Mouse (Mus musculus) heart, embryonic 10.5 days (tissue): ENCODE results near the gene Ccdc126. TPM values are rescaled to one million over a fixed set of nuclear protein-coding genes. Genes with fewer than 3 reads are reported as not detected.
A peak's percentile ranks its signal among the peaks of the same experiment; 100 is the strongest.
"Not testable (repeated sequence)": the region's sequence is repeated elsewhere in the genome, so short reads cannot be mapped to it uniquely, and the experiment has no call there.

Experiments
- DNase-seq: peaks from one replicate; pipeline ENCODE4 v3.0.0-alpha.2; 2017; ENCODE audit warnings: low spot score
- H3K27ac ChIP-seq: fragments of 300-500 bp; sonication (generic); 2 replicates; pipeline ENCODE4 v1.5.1; 2016; ENCODE audit warnings: mild to moderate bottlenecking
- H3K27me3 ChIP-seq: fragments of 300-500 bp; sonication (generic); 2 replicates; pipeline ENCODE4 v1.6.1; 2016; ENCODE audit warnings: mild to moderate bottlenecking; ENCODE audit not compliant: poor library complexity, insufficient read depth, severe bottlenecking
- H3K36me3 ChIP-seq: fragments of 300-500 bp; sonication (generic); 2 replicates; pipeline ENCODE4 v1.6.1; 2016; ENCODE audit warnings: mild to moderate bottlenecking, moderate library complexity
- H3K4me1 ChIP-seq: fragments of 300-500 bp; sonication (generic); 2 replicates; pipeline ENCODE4 v1.6.1; 2016; ENCODE audit warnings: mild to moderate bottlenecking
- H3K4me3 ChIP-seq: fragments of 300-500 bp; sonication (generic); 2 replicates; pipeline ENCODE4 v1.5.1; 2016; ENCODE audit warnings: mild to moderate bottlenecking, moderate library complexity
- H3K9me3 ChIP-seq: fragments of 300-500 bp; sonication (generic); 2 replicates; pipeline ENCODE4 v1.6.1; 2016; ENCODE audit warnings: mild to moderate bottlenecking, moderate library complexity
- WGBS: fragments of 180-500 bp; shearing (Covaris S2); methylation state at CpG from one replicate; pipeline ENCODE4 v1.1.7; 2016; 5-methylcytosine and 5-hydroxymethylcytosine counted together
- polyA plus RNA-seq: library from polyadenylated mRNA; unstranded; fragments of >200 nt; fragmentation: Nextera tagmentation; extraction: Ambion mirVana; gene quantifications from 2 replicates; pipeline ENCODE4 v1.2.1, GENCODE M21; 2016

The Ccdc126 gene
- polyA plus RNA-seq, result 6.7 and 7.4 TPM in 2 replicates

DNA sequence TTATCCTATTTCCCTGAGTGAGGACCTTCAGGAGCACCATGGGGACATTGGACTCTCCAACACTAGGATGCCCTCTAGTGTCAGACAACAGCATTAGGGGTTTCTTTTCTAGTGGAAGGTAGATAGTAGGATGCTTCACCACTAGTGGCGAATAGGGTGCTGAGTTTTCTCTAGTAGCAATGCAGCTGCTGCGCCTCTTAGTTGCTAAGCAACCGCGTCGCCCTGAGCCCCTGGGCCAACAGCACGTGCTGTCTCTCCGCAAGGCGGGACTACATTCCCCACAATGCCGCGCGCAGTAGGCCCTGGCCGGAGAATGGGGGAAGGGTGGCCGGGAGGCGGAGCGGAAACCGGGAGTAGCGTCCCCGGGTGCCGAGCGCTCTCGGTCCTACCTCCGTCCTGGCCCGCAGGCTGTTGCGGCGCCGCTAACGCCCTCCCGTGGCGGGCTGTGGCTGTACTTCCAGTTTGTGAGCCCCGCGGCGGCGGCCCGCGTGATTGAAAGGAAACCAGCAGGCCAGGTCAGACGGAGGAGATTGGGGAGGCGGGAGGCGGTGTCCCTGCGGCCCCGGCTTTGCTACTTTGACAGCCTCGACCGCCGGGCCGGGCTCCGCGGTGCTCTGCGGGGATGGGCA lies at the start of gene Ccdc126:
Gene Ccdc126 (plus strand): TSS at position 309 of the 629 bp plus-strand sequence.
- WGBS, result 0% methylated on average over 47 of the region's 47 CpGs

DNA sequence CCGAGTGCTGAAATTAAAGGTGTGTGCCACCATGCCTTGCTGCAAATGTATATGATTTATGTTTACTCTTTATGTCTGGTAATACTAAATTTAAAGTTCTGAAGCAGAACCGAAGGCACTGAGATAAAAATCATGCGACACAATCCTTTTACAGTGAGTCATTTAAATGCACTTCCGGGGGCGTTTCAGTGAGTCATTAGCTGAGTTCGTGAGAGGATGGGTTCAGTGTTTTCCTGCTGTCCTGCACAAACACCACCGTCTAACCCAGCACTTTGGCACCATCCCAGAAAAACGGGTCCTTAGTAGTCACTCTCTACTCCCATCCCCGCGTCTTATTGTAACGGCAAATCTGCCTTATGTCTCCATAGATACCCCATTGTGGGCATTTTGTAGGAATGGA lies 49.2 kb upstream of the Ccdc126 start:
- no peak for DNase-seq
- H3K27me3 ChIP-seq, result no peaks in the 10 kb centered on the region

More for the DNA sequence above, at the start of gene Ccdc126:
- Histone ChIP-seq H3K36me3 (no peaks in the 10 kb centered on the region), H3K27me3 (no peaks in the 10 kb centered on the region), H3K4me3 (peak within 1 kb of the TSS; percentile 69), H3K4me1 (peaks cover 9% of the 10 kb centered on the region), H3K9me3 (no peaks in the 10 kb centered on the region), H3K27ac (peak within 1 kb of the TSS; percentile 91)
- DNase-seq, result peak; percentile 99

DNA sequence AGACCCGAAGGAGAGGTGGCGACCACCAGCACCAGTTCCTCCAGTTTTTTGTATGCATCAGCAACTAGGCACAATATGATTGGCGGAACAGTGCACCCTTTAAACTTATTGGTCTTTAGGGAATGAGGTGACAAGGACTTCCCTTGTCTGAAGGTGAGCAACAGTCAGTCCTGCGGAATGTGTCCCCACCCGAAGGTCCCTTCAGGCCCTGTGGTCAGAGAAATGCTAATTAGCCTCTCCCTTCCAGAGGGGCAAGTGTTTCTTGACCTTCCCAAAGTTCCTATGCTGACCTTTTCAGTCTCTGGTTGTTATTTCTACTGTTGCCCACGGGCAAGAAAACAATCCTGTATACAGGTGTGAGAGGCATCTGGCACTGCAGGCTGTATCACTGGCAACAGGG lies 47.3 kb upstream of the Ccdc126 start:
- no peaks in the 10 kb centered on the region for H3K9me3 ChIP-seq
- no peak for DNase-seq
- H3K4me1 ChIP-seq, result no peaks in the 10 kb centered on the region
- H3K27ac ChIP-seq, result no peak overlapping the region
- no peak overlapping the region for H3K4me3 ChIP-seq
- no peaks in the 10 kb centered on the region for H3K27me3 ChIP-seq
- H3K36me3 ChIP-seq, result no peaks in the 10 kb centered on the region
- 74% methylated on average over 6 of the region's 6 CpGs for WGBS

More for the DNA sequence above, 49.2 kb upstream of the Ccdc126 start:
- Histone ChIP-seq H3K4me3 (no peak overlapping the region), H3K4me1 (no peaks in the 10 kb centered on the region), H3K9me3 (no peaks in the 10 kb centered on the region), H3K36me3 (no peaks in the 10 kb centered on the region), H3K27ac (no peak overlapping the region)
- WGBS, result 66% methylated on average over 11 of the region's 11 CpGs

DNA sequence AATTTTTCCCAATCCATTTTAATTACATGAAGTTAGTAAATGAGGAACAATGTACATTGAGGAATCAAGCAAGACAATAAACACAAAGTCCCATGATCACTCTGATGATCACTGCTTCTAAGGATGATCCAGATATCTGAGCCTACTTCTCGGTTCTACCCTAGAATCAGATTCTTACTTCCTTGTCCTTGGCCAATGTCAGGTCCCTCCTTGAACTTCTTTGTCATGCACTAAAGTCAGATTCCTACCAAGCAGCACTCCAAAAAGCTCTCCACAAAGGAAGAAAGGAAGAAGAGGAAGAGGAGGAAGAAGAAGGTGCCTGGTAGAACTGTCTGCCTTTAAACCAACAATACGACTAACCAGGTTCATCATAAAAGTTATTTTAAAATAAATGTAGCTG lies 46.2 kb upstream of the Ccdc126 start:
- 83% methylated on average over 2 of the region's 2 CpGs for WGBS

DNA sequence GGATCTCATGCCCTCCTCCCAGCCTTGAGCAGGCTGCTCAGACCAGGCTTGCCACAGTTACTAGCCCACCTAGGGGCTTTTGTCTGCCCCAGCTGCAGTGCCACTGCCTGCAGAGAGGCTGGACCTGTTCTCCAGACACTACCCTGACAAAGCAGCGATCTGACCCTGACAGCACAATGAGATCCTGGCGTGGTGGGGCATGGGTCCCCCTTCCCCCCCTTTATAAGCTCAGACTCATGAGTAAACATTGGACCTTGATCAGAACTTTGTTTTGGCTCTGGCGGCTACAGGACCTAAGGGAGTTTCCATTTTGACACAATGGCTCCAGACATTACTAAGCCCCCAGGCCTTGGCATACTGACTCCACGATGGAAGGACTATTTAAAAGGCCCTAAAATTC lies 45.1 kb upstream of the Ccdc126 start:
- DNase-seq, result no peak
- Histone ChIP-seq H3K4me1 (no peaks in the 10 kb centered on the region), H3K27me3 (no peaks in the 10 kb centered on the region), H3K4me3 (no peak overlapping the region), H3K27ac (no peak overlapping the region), H3K36me3 (no peaks in the 10 kb centered on the region), H3K9me3 (no peaks in the 10 kb centered on the region)
- 48% methylated on average over 4 of the region's 4 CpGs for WGBS

More for the DNA sequence above, 46.2 kb upstream of the Ccdc126 start:
- H3K4me1 ChIP-seq, result no peaks in the 10 kb centered on the region
- no peak for DNase-seq
- H3K36me3 ChIP-seq, result no peaks in the 10 kb centered on the region
- H3K27me3 ChIP-seq, result no peaks in the 10 kb centered on the region
- H3K9me3 ChIP-seq, result no peaks in the 10 kb centered on the region
- H3K4me3 ChIP-seq, result no peak overlapping the region
- H3K27ac ChIP-seq, result no peak overlapping the region

DNA sequence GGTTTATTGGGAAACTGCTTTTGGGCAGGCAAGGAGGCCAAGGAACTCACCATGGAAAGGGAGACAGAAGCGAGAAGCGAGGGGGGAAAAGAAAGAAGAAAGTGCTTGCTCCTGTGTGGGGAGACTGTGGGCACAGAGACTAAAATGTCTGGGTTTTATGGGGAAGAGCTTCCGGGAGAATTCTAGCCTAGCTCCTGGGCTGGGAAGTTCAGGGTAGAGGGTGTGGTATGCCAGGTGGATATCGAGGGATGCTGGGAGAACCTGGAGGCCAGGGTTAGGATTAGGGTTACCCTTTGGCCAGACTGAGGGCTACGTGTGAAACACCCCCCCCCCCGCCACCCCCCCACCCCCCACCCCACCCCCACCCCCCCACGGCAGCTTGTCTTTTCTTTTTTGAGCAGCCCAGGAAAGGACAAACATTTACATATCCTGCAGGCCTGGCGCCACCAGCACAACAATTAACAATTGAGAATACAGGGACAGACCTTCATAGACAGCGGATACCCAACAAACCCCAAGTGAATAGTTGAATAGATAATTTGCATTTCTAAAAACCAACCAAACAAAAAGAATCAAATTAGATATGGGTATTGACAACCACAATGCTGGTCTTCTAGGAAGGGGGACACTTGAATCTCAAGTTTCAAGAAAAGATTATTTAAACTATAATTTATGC lies 44.5 kb upstream of the Ccdc126 start:
- no peaks in the 10 kb centered on the region for H3K36me3 ChIP-seq
- WGBS, result 66% methylated on average over 8 of the region's 9 CpGs
- no peaks in the 10 kb centered on the region for H3K27me3 ChIP-seq
- H3K9me3 ChIP-seq, result no peaks in the 10 kb centered on the region
- no peak for DNase-seq
- no peak overlapping the region for H3K27ac ChIP-seq
- H3K4me1 ChIP-seq, result no peaks in the 10 kb centered on the region
- no peak overlapping the region for H3K4me3 ChIP-seq

DNA sequence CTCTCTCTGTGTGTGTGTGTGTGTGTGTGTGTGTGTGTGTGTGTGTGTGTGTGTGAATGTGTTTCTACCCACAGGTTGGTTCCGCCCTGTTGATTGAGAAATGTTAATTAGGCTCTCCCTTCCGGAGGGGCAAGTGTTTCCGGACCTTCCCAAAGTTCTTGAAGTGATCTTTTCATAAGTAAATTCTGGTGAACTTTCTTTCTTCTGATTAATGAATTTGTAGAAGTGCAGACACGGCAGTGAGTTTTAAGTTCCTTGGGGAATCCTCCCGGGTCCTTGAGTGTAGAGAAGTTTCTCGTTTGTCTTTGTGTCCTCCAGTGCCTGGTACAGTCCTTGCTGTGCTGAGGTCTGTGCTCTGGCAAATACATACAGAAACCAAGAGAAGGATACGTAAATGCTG lies 43.8 kb upstream of the Ccdc126 start:
- DNase-seq, result no peak
- Histone ChIP-seq H3K9me3 (no peaks in the 10 kb centered on the region), H3K4me3 (no peak overlapping the region), H3K4me1 (no peaks in the 10 kb centered on the region), H3K27me3 (no peaks in the 10 kb centered on the region), H3K27ac (no peak overlapping the region), H3K36me3 (no peaks in the 10 kb centered on the region)
- WGBS, result 87% methylated on average over 7 of the region's 7 CpGs

DNA sequence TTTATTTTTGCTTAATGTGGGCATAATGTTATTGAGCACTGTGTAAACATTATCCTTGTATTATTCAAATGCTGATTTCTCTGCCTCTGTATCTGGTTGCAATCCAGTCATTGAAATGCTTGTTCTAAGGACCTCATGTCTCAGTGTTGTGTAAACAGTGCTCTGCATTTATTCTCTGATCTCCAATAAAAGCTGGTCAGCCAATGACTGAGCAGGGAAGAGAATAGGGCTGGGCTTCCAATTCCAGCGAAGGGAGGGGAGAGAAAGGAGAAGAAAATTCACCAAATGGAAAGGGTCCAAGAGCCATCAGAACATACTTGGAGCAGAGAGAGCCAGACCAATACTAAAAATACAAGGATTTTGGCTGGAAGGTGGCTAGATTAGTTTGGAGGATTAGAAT lies 38.1 kb upstream of the Ccdc126 start:
- no peak overlapping the region for H3K27ac ChIP-seq
- H3K4me3 ChIP-seq, result no peak overlapping the region
- H3K4me1 ChIP-seq, result no peaks in the 10 kb centered on the region
- WGBS, result 61% methylated on average over 1 of the region's 1 CpGs
- H3K9me3 ChIP-seq, result no peaks in the 10 kb centered on the region
- no peak for DNase-seq
- no peaks in the 10 kb centered on the region for H3K27me3 ChIP-seq
- no peaks in the 10 kb centered on the region for H3K36me3 ChIP-seq

DNA sequence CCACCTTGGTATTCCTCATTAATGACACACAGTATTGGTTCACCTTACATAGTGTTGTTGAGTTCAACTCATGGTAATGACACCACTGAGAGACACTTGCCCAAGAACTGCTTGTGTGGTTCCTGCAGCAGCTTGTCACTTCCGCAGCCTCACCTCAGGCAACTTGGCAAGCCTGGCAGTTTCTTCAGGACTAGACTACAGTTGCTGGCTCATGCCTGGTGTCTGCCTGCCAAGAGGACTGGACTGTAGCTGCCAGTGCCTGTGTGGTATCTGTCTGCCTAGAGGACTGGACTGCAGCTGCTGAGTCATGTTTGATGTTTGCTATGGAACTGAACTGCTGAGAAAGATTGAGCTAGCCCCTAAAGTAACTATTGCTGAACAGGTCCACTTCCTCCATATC lies 37.0 kb upstream of the Ccdc126 start:
- Histone ChIP-seq H3K36me3 (no peaks in the 10 kb centered on the region), H3K4me3 (no peak overlapping the region), H3K27me3 (no peaks in the 10 kb centered on the region), H3K9me3 (no peaks in the 10 kb centered on the region), H3K27ac (no peak overlapping the region), H3K4me1 (no peaks in the 10 kb centered on the region)
- DNase-seq, result no peak
- 83% methylated on average over 1 of the region's 1 CpGs for WGBS

DNA sequence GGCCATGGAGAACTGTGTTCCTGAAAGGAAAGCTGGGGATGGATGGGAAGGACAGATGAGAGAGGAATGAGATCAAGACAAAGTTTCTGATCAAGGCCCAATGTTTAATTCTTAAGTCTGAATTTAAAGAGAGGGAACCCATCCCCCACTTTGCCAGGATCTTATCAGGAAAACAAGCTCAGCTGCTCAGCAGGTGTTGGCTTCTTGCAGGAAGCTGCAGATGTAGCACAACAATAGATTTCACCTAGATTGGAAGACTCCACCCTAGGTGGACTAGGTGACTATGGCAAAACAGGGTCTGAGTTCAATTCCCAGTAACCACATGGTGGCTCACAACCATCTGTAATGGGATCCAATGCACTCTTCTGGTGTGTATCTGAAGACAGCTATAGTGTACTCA lies 20.8 kb upstream of the Ccdc126 start:
- Histone ChIP-seq H3K27ac (no peak overlapping the region), H3K36me3 (no peaks in the 10 kb centered on the region), H3K9me3 (no peaks in the 10 kb centered on the region), H3K4me1 (no peaks in the 10 kb centered on the region), H3K4me3 (no peak overlapping the region), H3K27me3 (no peaks in the 10 kb centered on the region)
- no peak for DNase-seq

DNA sequence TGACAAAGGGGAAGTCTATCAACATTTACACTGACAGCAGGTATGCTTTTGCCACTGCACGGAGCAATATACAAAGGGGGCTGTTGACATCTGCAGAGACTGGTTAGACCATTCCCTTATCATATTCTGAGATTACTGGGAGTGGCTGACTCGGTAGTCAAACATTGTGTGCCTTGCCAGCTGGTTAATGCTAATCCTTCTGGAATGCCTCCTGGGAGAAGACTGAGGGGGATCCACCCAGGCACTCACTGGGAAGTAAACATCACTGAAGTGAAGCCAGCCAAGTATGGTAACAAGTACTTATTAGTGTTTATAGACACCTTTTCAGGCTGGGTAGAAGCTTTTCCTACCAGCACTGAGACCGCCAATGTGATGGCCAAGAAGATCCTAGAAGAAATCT lies 4.3 kb upstream of the Ccdc126 start:
- WGBS, result 33% methylated on average over 3 of the region's 3 CpGs
- DNase-seq, H3K4me3 ChIP-seq: not testable (repeated sequence)

DNA sequence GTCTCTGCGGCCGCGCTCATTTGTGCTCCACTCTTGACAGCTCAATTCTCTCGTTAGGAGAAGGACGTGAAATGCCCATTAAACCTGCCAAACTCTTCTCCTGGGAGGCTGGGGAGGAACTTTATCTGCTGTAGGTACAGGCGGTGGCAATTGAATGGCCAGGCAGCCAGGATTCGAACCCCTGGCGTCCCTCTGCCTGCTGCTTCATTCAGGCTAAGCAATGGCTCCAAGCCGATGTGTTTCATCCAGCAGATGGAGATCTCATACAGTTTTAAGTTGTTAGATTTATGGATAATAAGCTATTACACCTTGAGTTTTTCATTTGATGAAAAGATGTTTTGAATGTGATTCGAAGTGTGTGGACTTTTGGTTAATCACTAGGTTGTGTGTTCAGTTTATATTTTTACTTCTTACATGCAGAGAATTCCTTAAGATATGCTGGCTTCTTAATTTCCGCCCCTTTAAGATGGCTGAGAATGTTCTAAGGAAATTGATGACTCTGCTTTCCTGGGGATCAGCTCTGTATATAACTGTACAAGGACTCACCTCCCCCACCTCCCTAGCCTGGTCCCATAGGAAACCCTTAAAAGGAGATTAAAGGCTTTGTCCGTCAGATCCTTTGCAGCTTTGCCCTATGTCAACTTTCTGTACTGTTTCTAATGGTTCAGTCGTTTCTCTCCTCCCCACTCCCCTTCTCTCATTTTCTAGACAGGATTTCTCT lies 681 bp downstream of the Ccdc126 start:
- DNase-seq, result peak; percentile 39
- H3K27ac ChIP-seq, result peak overlapping the region; percentile 91
- peaks cover 9% of the 10 kb centered on the region for H3K4me1 ChIP-seq
- 12% methylated on average over 13 of the region's 13 CpGs for WGBS
- peak overlapping the region; percentile 69 for H3K4me3 ChIP-seq
- H3K9me3 ChIP-seq, result no peaks in the 10 kb centered on the region
- no peaks in the 10 kb centered on the region for H3K27me3 ChIP-seq
- H3K36me3 ChIP-seq, result no peaks in the 10 kb centered on the region

More for the DNA sequence above, 4.3 kb upstream of the Ccdc126 start:
- H3K27me3 ChIP-seq, H3K27ac ChIP-seq, H3K36me3 ChIP-seq, H3K4me1 ChIP-seq, H3K9me3 ChIP-seq: not testable (repeated sequence)

DNA sequence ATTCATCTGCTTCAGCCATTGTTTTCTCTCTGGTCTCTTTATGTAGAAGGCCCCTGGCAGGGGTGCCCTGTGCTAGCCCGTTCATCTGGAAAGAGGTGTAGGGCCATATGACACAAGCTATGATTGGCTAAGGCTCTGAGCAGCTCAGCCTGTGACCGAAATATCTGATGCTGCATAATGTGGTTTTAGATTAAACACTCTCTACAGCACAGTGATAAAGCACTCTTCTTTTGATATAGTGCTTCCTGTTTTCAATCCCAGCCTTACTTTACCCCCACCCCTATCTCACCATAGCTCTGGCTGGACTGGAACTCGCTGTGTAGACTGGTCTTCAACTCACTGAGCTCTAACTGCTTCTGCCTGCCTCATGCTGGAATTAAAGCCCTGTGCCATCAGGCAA lies 2.3 kb downstream of the Ccdc126 start:
- peaks cover 9% of the 10 kb centered on the region for H3K4me1 ChIP-seq
- peak; percentile 31 for DNase-seq
- H3K27me3 ChIP-seq, result no peaks in the 10 kb centered on the region
- 73% methylated on average over 3 of the region's 3 CpGs for WGBS
- H3K27ac ChIP-seq, result no peak overlapping the region
- no peaks in the 10 kb centered on the region for H3K9me3 ChIP-seq
- no peak overlapping the region for H3K4me3 ChIP-seq
- no peaks in the 10 kb centered on the region for H3K36me3 ChIP-seq
